Mouse (Mus musculus) CH12.LX (cell line): ENCODE measurements around the gene C1qtnf1.

Experiments
- SMC3 ChIP-seq: IDR thresholded peaks from 2 replicates; pipeline ENCODE4 v1.6.1; 2011; ENCODE audit warnings: low read depth, low read length, improper control_type of control experiment
- ZNF384 ChIP-seq: IDR thresholded peaks from 2 replicates; pipeline ENCODE4 v1.6.1; 2012; ENCODE audit warnings: low read depth, low read length, improper control_type of control experiment, inconsistent platforms

- no peak for TF ChIP-seq SMC3
- no peak for TF ChIP-seq ZNF384
Observed at GRCm38 (mm10) chr11:118481751-118482150, 53.7 kb downstream of the C1qtnf1 start.
